Mouse (Mus musculus) liver, postnatal 0 days (tissue): ENCODE results near the gene Gm11634.

Experiments
- CTCF ChIP-seq: sonication (generic); IDR thresholded peaks from 2 replicates; pipeline ENCODE4 v1.5.1; 2016; ENCODE audit warnings: antibody characterized with exemption, low read depth
- EP300 ChIP-seq: IDR thresholded peaks from 2 replicates; pipeline ENCODE4 v1.6.1; 2016; ENCODE audit warnings: antibody characterized with exemption, low read depth, mild to moderate bottlenecking

DNA sequence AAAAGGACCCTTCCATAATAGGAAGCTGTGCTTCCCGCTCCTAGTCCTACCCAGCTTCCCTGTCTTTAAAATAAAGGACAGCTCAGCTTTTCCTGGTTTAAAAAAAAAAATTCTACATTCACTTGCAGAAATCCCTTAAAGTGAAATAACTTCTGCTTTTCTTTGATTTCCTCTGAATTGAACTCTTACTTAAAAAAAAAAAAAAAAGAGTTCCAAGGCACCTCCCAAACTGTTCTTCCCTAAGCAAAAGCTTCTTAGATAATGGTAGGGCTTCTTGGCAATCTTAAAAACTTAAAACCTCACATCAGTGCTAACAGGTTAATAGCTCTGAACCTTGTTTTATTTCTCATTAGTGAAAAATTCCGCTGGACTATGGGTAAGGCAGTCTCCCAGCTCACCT is 15.9 kb downstream of the Gm11634 start:
- TF ChIP-seq CTCF (no peak), EP300 (no peak)
